Mouse (Mus musculus): ENCODE results near the gene Nudt9. TPM values are rescaled to one million over a fixed set of nuclear protein-coding genes. Genes with fewer than 3 reads are reported as not detected.

Gene Nudt9
- polyA plus RNA-seq, 1 experiment, result 58.9 TPM

DNA sequence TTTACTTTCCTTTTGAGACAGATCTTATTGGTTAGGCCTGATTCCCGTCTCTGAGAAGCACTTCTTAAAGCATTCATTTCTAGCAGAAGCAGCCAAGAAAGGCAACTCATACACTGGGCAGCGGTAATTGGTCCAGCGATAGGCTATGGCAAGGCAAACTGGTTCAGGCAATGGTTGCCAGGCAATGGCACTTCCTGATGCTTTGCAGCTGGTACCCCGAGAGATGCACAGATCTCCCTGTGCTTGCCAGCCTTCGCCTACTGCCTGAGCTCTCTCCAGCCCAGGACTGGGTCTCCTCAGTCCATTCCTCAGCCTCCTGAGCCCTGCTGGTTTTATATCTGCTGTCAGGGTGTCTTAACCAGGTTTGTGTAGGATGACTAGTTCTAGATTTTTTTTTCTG, 14.3 kb downstream of the Nudt9 start:
- no peaks in the 10 kb centered on the region for H3K27me3 ChIP-seq (ENCODE audit: control insufficient read depth, insufficient read depth, insufficient read length)
- H3K79me3 ChIP-seq (ENCODE audit: low read depth), result no peaks in the 10 kb centered on the region
- no peaks in the 10 kb centered on the region for H3K79me2 ChIP-seq (ENCODE audit: control insufficient read depth, insufficient read depth)
- no peak for TF ChIP-seq MYOD1 (IDR thresholded peaks at IDR 0.05; ENCODE audit: control insufficient read depth, insufficient read length, low read depth)
- no peak for TF ChIP-seq CTCF (IDR thresholded peaks at IDR 0.05; ENCODE audit: control insufficient read depth, insufficient read depth, insufficient read length)
- TF ChIP-seq MYOG (IDR thresholded peaks at IDR 0.05; ENCODE audit: control insufficient read depth, extremely low read depth, insufficient read length), result no peak
- TF ChIP-seq FOSL1 (IDR thresholded peaks at IDR 0.05; ENCODE audit: insufficient read depth, low read length, poor library complexity, severe bottlenecking), result no peak
- no peak for TF ChIP-seq MAX (IDR thresholded peaks at IDR 0.05)
- no peak for TF ChIP-seq CEBPB (IDR thresholded peaks at IDR 0.05; ENCODE audit: low read depth)
- no peak for TF ChIP-seq USF1 (IDR thresholded peaks at IDR 0.05; ENCODE audit: low read depth)
- peaks cover 59% of the 10 kb centered on the region for H3K36me3 ChIP-seq (ENCODE audit: control insufficient read depth, insufficient read depth)
- H3ac ChIP-seq (ENCODE audit: control insufficient read depth, insufficient read length, low read depth), result no peak overlapping the region
- no peak overlapping the region for H3K4me3 ChIP-seq (ENCODE audit: insufficient read depth, poor library complexity, severe bottlenecking)

DNA sequence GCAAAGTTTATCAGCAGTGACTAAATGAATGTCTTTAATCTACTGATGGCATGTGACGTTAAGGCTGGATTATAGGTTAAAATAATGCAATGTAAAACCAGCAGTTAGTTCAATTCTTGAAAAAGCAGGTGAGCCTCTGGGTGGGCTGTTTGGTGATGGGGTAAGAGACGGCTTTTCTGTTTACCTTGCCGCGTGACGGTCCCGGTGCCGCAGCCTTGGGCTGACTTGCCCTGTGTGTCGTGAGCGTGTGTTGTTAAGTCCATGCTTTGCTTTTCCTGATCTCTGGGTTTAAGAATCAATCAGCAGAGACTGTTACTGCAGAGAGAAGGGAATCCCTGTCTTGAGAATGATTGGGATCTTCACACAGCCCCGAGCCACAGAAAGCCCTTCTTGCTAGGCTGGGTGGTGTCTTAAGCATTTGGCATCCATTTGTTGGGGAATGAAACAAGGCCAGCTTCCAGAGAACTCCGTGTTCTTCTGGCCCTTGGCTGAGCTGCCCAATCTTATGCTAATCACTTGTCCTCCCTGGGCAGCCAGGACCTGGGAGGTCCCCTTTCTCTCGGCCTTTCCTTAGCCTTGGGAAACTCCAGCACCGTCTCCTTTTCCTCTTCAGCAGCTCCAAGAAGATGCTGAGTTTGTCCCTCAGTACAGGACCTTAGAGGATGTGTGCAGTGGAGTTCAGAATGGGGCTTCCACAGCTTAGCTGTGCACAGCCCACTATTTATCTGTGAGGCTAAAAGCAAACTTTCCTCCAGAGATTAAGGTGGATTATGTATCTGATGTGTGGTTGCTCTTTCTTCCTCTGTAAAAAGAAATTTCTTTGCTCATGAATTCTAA, 16.0 kb downstream of the Nudt9 start:
- H3K36me3 ChIP-seq (ENCODE audit: control insufficient read depth, insufficient read depth), result peaks cover 56% of the 10 kb centered on the region
- H3K79me2 ChIP-seq (ENCODE audit: control insufficient read depth, insufficient read depth), result no peaks in the 10 kb centered on the region
- no peak overlapping the region for H3ac ChIP-seq (ENCODE audit: control insufficient read depth, insufficient read length, low read depth)
- no peaks in the 10 kb centered on the region for H3K79me3 ChIP-seq (ENCODE audit: low read depth)
- H3K4me3 ChIP-seq (ENCODE audit: insufficient read depth, poor library complexity, severe bottlenecking), result no peak overlapping the region
- no peaks in the 10 kb centered on the region for H3K27me3 ChIP-seq (ENCODE audit: control insufficient read depth, insufficient read depth, insufficient read length)
- TF ChIP-seq MYOD1 (IDR thresholded peaks at IDR 0.05; ENCODE audit: control insufficient read depth, insufficient read length, low read depth), result no peak
- no peak for TF ChIP-seq MAX (IDR thresholded peaks at IDR 0.05)
- no peak for TF ChIP-seq FOSL1 (IDR thresholded peaks at IDR 0.05; ENCODE audit: insufficient read depth, low read length, poor library complexity, severe bottlenecking)
- TF ChIP-seq MYOG (IDR thresholded peaks at IDR 0.05; ENCODE audit: control insufficient read depth, extremely low read depth, insufficient read length), result no peak
- no peak for TF ChIP-seq USF1 (IDR thresholded peaks at IDR 0.05; ENCODE audit: low read depth)
- no peak for TF ChIP-seq CTCF (IDR thresholded peaks at IDR 0.05; ENCODE audit: control insufficient read depth, insufficient read depth, insufficient read length)
- TF ChIP-seq CEBPB (IDR thresholded peaks at IDR 0.05; ENCODE audit: low read depth), result no peak

DNA sequence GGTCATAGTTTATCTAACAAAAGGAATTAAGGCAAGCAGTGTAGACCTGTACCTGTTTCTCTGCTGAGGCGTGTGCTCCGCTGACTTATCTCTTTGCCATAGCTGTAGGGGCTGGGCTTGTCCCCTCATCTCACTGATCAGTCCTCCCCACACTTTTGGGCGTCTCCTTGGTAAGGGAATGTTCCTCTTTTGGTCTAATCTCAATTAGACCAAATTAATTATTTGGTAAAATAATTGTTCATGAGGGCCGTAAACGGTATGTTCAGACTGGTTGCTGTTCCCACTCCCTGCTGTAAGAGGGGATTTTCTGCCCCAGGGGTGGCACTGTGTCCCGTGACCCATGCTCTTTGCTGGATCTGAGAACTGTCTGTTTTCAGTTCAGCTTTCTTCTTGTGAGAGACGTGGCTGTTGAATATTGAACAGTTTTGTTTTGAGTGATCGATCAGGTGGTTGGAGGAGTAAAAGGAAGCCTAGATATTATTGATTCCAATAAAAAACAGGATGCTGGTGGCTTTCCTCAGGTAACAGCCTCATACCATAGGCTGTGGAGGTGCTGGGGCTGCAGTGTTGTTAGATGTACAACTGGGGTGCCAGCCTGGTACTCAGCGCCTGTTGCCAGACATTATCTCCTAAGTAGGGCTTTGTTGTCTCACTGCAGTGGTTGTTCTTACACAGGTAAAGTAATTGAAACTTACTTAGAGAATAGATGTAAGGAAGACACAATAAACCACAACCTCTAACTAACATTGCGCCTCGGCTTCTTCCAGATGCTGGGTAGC, 16.9 kb downstream of the Nudt9 start:
- no peak overlapping the region for H3K4me3 ChIP-seq (ENCODE audit: insufficient read depth, poor library complexity, severe bottlenecking)
- peaks cover 51% of the 10 kb centered on the region for H3K36me3 ChIP-seq (ENCODE audit: control insufficient read depth, insufficient read depth)
- H3ac ChIP-seq (ENCODE audit: control insufficient read depth, insufficient read length, low read depth), result no peak overlapping the region
- H3K79me3 ChIP-seq (ENCODE audit: low read depth), result no peaks in the 10 kb centered on the region
- H3K27me3 ChIP-seq (ENCODE audit: control insufficient read depth, insufficient read depth, insufficient read length), result no peaks in the 10 kb centered on the region
- TF ChIP-seq FOSL1 (IDR thresholded peaks at IDR 0.05; ENCODE audit: insufficient read depth, low read length, poor library complexity, severe bottlenecking) (no peak), CTCF (IDR thresholded peaks at IDR 0.05; ENCODE audit: control insufficient read depth, insufficient read depth, insufficient read length) (no peak), MYOG (IDR thresholded peaks at IDR 0.05; ENCODE audit: control insufficient read depth, extremely low read depth, insufficient read length) (no peak), CEBPB (IDR thresholded peaks at IDR 0.05; ENCODE audit: low read depth) (no peak), MYOD1 (IDR thresholded peaks at IDR 0.05; ENCODE audit: control insufficient read depth, insufficient read length, low read depth) (no peak), USF1 (IDR thresholded peaks at IDR 0.05; ENCODE audit: low read depth) (no peak), MAX (IDR thresholded peaks at IDR 0.05) (no peak)
- no peaks in the 10 kb centered on the region for H3K79me2 ChIP-seq (ENCODE audit: control insufficient read depth, insufficient read depth)

DNA sequence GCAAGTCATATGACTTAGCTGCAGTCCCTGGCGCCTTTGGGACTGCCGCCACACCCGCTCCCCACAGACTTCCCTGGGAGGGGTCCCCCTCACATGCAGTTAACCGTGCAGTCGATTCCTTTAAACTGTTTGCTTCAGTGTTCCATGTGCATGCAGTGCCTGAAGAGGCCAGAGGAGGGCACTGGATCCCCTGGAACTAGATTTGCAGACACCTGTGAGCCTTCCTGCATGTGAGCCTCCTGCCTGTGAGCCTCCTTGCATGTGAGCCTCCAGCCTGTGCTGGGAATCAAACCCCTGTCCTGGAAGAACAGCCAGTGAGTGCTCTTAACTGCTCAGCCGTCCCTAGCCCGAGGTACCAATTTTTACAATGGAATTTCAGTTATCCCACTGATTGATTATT, 22.6 kb downstream of the Nudt9 start:
- H3K79me2 ChIP-seq (ENCODE audit: control insufficient read depth, insufficient read depth), result no peaks in the 10 kb centered on the region
- H3ac ChIP-seq (ENCODE audit: control insufficient read depth, insufficient read length, low read depth), result no peak overlapping the region
- no peaks in the 10 kb centered on the region for H3K79me3 ChIP-seq (ENCODE audit: low read depth)
- H3K27me3 ChIP-seq (ENCODE audit: control insufficient read depth, insufficient read depth, insufficient read length), result no peaks in the 10 kb centered on the region
- H3K36me3 ChIP-seq (ENCODE audit: control insufficient read depth, insufficient read depth), result peaks cover 10% of the 10 kb centered on the region
- H3K4me3 ChIP-seq (ENCODE audit: insufficient read depth, poor library complexity, severe bottlenecking), result no peak overlapping the region
- TF ChIP-seq MYOG (IDR thresholded peaks at IDR 0.05; ENCODE audit: control insufficient read depth, extremely low read depth, insufficient read length), result no peak
- no peak for TF ChIP-seq USF1 (IDR thresholded peaks at IDR 0.05; ENCODE audit: low read depth)
- TF ChIP-seq CTCF (IDR thresholded peaks at IDR 0.05; ENCODE audit: control insufficient read depth, insufficient read depth, insufficient read length), result no peak
- no peak for TF ChIP-seq MAX (IDR thresholded peaks at IDR 0.05)
- TF ChIP-seq CEBPB (IDR thresholded peaks at IDR 0.05; ENCODE audit: low read depth), result no peak
- TF ChIP-seq FOSL1 (IDR thresholded peaks at IDR 0.05; ENCODE audit: insufficient read depth, low read length, poor library complexity, severe bottlenecking), result no peak
- TF ChIP-seq MYOD1 (IDR thresholded peaks at IDR 0.05; ENCODE audit: control insufficient read depth, insufficient read length, low read depth), result no peak

DNA sequence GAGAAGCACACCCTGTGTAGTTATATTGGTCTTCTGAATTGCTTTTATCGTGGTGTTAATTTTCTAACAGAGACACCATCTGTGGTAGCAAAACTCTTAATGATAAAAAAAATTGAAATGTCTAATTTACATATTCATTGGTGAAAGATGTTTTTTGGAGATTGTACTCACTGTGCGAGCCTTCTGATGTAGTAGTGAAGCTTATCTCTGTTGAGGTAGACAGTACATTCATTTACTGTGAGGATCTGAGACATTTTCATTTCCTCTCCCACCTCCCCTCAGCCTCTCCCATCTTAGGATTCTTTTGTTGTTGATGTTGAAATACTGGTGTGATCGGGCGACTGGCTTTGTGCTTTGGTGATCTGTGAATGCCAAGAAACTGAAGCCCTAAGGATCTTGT, 24.9 kb downstream of the Nudt9 start:
- H3K27me3 ChIP-seq (ENCODE audit: control insufficient read depth, insufficient read depth, insufficient read length), result no peaks in the 10 kb centered on the region
- H3ac ChIP-seq (ENCODE audit: control insufficient read depth, insufficient read length, low read depth), result no peak overlapping the region
- H3K79me2 ChIP-seq (ENCODE audit: control insufficient read depth, insufficient read depth), result no peaks in the 10 kb centered on the region
- no peak for TF ChIP-seq FOSL1 (IDR thresholded peaks at IDR 0.05; ENCODE audit: insufficient read depth, low read length, poor library complexity, severe bottlenecking)
- no peak for TF ChIP-seq MAX (IDR thresholded peaks at IDR 0.05)
- TF ChIP-seq MYOG (IDR thresholded peaks at IDR 0.05; ENCODE audit: control insufficient read depth, extremely low read depth, insufficient read length), result no peak
- TF ChIP-seq CTCF (IDR thresholded peaks at IDR 0.05; ENCODE audit: control insufficient read depth, insufficient read depth, insufficient read length), result no peak
- TF ChIP-seq USF1 (IDR thresholded peaks at IDR 0.05; ENCODE audit: low read depth), result no peak
- no peak for TF ChIP-seq MYOD1 (IDR thresholded peaks at IDR 0.05; ENCODE audit: control insufficient read depth, insufficient read length, low read depth)
- no peak for TF ChIP-seq CEBPB (IDR thresholded peaks at IDR 0.05; ENCODE audit: low read depth)
- no peak overlapping the region for H3K4me3 ChIP-seq (ENCODE audit: insufficient read depth, poor library complexity, severe bottlenecking)
- no peaks in the 10 kb centered on the region for H3K36me3 ChIP-seq (ENCODE audit: control insufficient read depth, insufficient read depth)
- no peaks in the 10 kb centered on the region for H3K79me3 ChIP-seq (ENCODE audit: low read depth)

All from C2C12 (cell line).